Mouse (Mus musculus) liver, embryonic 16.5 days (tissue): ENCODE data around the gene Syde1. TPM values are rescaled to one million over a fixed set of nuclear protein-coding genes. Genes with fewer than 3 reads are reported as not detected.

Experiments
- ATAC-seq: fragments of 200-750 bp; cut with Nextera tagmentation; 2 replicates; pipeline ENCODE4 v1.8.0; 2017; ENCODE audit warnings: low read depth, mild to moderate bottlenecking, moderate number of reproducible peaks, moderate library complexity
- H3K27ac ChIP-seq: fragments of 300-500 bp; sonication (generic); 2 replicates; pipeline ENCODE4 v1.5.1; 2014; ENCODE audit warnings: mild to moderate bottlenecking, low read length
- H3K27me3 ChIP-seq: fragments of 300-500 bp; sonication (generic); 2 replicates; pipeline ENCODE4 v1.6.1; 2014; ENCODE audit warnings: low read depth, low read length, mixed read lengths; ENCODE audit not compliant: control insufficient read depth, insufficient read depth
- H3K36me3 ChIP-seq: fragments of 300-500 bp; sonication (generic); 2 replicates; pipeline ENCODE4 v1.6.1; 2014; ENCODE audit warnings: mild to moderate bottlenecking; ENCODE audit not compliant: control insufficient read depth, insufficient read depth
- H3K4me1 ChIP-seq: fragments of 300-500 bp; sonication (generic); 2 replicates; pipeline ENCODE4 v1.6.1; 2014; ENCODE audit warnings: low read depth, low read length, mixed read lengths; ENCODE audit not compliant: control insufficient read depth
- H3K4me2 ChIP-seq: fragments of 300-500 bp; sonication (generic); 2 replicates; pipeline ENCODE4 v1.6.1; 2014; ENCODE audit warnings: low read depth, low read length, mixed read lengths
- H3K4me3 ChIP-seq: fragments of 300-500 bp; sonication (generic); 2 replicates; pipeline ENCODE4 v1.5.1; 2014; ENCODE audit warnings: low read depth, mild to moderate bottlenecking, low read length
- H3K9ac ChIP-seq: fragments of 300-500 bp; sonication (generic); 2 replicates; pipeline ENCODE4 v1.6.1; 2014; ENCODE audit warnings: low read depth, low read length
- H3K9me3 ChIP-seq: fragments of 300-500 bp; sonication (generic); replicated peaks from 2 replicates; pipeline ENCODE4 v1.6.1; 2016; ENCODE audit warnings: low read length; ENCODE audit not compliant: control insufficient read depth
- WGBS: fragments of 180-500 bp; shearing (Covaris S2); extraction: QIAGEN DNeasy Blood & Tissue Kit; methylation state at CpG from one replicate; pipeline ENCODE4 v1.1.7; 2014; ENCODE audit not compliant: insufficient replicate concordance; 5-methylcytosine and 5-hydroxymethylcytosine counted together
- polyA plus RNA-seq: library from polyadenylated mRNA; unstranded; fragments of >200 nt; fragmentation: Nextera tagmentation; extraction: Ambion mirVana; gene quantifications from 2 replicates; pipeline ENCODE4 v1.2.1, GENCODE M21; 2015

Syde1 gene
- polyA plus RNA-seq, 1 experiment from 2014 or later: 1.5 TPM

DNA sequence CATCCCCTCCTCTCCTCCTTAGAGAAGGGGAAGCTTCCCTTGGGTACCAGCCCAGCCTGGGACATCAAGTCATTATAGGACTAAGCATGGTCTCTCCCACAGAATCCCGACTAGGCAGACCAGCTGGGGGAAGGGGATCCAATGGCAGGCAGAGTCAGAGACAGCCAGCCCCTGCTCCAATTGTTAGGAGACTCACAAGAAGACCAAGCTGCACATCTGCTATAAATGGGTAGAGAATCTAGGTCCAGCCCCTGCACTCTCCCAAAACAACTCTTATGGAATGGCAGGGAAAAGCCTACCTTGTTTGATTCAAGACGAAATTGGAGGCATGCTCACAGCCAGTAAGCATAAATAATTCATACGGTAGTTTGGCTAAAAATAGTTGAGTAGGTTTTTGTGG is 18.5 kb downstream of the Syde1 start:
- peaks cover 22% of the 10 kb centered on the region for H3K4me1 ChIP-seq
- no peaks in the 10 kb centered on the region for H3K27me3 ChIP-seq
- ATAC-seq: no peak
- H3K36me3 ChIP-seq: no peaks in the 10 kb centered on the region
- H3K4me3 ChIP-seq: no peak overlapping the region
- H3K9me3 ChIP-seq: no peaks in the 10 kb centered on the region
- WGBS: 70% methylated on average over 3 of the region's 3 CpGs
- H3K27ac ChIP-seq: no peak overlapping the region
- no peak overlapping the region for H3K4me2 ChIP-seq
- H3K9ac ChIP-seq: no peak overlapping the region

DNA sequence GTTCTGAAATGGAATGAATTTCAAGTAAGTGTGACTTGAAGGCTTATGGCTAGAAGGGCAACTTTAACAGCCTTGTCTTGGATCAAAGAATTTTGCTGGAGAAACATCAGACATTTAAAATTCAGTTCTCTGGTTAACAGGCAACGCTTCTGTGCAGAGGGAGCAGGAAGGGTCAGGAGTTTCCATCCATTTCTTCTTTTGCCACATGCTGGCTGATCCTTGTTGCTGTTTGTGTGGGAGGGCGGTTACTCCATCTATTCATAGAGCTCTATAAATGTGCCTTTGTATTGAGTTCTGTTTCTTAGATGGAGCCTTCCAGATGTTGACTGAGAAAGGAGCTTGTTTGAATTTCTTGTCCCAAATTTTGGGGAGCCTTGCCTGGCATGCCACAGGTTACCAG is 20.9 kb downstream of the Syde1 start:
- no peaks in the 10 kb centered on the region for H3K9me3 ChIP-seq
- no peak for ATAC-seq
- H3K27me3 ChIP-seq: no peaks in the 10 kb centered on the region
- H3K36me3 ChIP-seq: no peaks in the 10 kb centered on the region
- H3K27ac ChIP-seq: no peak overlapping the region
- H3K4me3 ChIP-seq: no peak overlapping the region
- peaks cover 14% of the 10 kb centered on the region for H3K4me1 ChIP-seq
- no peak overlapping the region for H3K9ac ChIP-seq
- WGBS: 58% methylated on average over 2 of the region's 2 CpGs
- H3K4me2 ChIP-seq: no peak overlapping the region

DNA sequence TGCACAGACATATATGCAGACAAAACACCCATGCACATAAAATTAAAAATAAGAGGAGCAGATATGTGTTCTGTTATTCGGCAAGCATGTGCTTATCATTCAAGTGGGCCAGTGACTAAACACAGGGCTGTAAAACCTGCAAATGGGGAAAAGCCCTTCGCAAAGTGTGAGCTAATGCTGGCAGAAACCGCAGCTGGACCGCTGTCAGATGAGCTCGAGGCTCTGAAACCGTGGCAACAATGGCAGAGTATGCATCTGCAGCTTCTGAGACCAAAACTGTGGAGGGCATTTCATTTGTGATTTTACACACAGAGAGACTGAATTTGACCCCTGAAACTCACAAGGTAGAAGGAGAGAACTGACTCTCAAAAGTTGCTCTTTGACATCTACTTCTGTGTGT is 21.3 kb downstream of the Syde1 start:
- Histone ChIP-seq H3K9me3 (no peaks in the 10 kb centered on the region), H3K27me3 (no peaks in the 10 kb centered on the region), H3K4me1 (peaks cover 9% of the 10 kb centered on the region), H3K27ac (no peak overlapping the region), H3K4me3 (no peak overlapping the region), H3K9ac (no peak overlapping the region), H3K36me3 (no peaks in the 10 kb centered on the region), H3K4me2 (no peak overlapping the region)
- no peak for ATAC-seq
- WGBS: 53% methylated on average over 6 of the region's 6 CpGs

DNA sequence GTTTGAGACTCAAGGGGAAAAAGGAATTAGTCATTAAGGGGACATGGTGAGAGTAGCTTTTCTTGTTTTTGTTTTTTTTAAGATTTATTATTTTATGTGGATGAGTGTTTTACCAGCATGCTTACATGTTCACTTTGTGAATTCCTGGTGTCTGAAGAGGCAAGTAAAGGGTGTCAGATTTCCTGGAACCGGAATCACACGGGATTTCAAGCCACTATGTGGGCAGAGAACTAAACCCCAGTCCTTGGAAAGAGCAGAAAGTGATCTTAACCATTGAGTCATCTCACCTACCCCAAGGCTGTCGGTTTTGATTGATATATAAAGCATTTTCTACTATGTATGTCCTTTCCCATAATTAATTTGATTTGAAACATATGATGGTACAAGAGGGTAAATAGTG is 22.1 kb downstream of the Syde1 start:
- Histone ChIP-seq H3K4me1 (peaks cover 4% of the 10 kb centered on the region), H3K9ac (no peak overlapping the region), H3K4me2 (no peak overlapping the region), H3K4me3 (no peak overlapping the region), H3K36me3 (no peaks in the 10 kb centered on the region), H3K27me3 (no peaks in the 10 kb centered on the region), H3K27ac (no peak overlapping the region), H3K9me3 (no peaks in the 10 kb centered on the region)
- ATAC-seq: no peak
- WGBS: 40% methylated on average over 3 of the region's 3 CpGs

DNA sequence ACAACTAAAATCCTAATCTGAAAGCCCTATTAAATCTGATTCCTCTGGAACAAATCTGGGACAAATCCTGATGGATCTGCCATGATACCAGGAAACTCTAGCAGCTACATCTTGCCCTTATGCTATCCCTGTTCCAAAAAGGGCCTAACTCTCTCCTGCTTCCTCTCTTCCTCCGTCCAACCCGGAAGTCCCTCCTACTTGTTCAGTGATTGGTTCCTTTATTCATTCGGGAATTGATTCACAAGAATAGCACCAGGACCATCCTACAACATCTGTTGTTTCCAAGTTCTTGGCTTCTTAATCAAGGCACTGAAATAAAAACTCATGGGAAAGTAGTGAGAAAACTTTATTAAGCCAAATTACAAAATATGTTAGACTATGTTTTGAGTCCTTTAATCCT is 22.6 kb downstream of the Syde1 start:
- H3K4me2 ChIP-seq: no peak overlapping the region
- no peaks in the 10 kb centered on the region for H3K27me3 ChIP-seq
- no peaks in the 10 kb centered on the region for H3K9me3 ChIP-seq
- no peak overlapping the region for H3K27ac ChIP-seq
- no peaks in the 10 kb centered on the region for H3K36me3 ChIP-seq
- 69% methylated on average over 3 of the region's 3 CpGs for WGBS
- no peak overlapping the region for H3K9ac ChIP-seq
- peaks cover 3% of the 10 kb centered on the region for H3K4me1 ChIP-seq
- H3K4me3 ChIP-seq: no peak overlapping the region
- no peak for ATAC-seq

DNA sequence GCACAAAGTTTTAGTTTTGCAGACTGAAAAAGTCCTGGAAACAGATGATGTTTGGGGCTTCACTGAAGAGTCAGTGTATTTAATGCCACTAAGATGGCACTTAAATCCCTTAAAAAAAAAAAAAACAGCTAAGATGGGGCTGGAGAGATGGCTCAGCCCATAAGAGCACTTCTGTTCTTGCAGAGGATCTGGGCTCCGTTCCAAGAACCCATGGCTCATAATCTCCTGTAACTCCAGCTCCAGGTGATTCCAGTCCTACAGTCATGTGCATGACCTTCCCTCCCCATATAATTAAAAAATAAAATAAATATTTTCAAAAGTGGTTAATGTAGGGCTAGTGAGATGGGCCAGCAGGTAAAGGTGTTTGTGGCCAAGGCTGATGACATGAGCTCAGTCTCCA is 26.7 kb downstream of the Syde1 start:
- no peaks in the 10 kb centered on the region for H3K9me3 ChIP-seq
- H3K27me3 ChIP-seq: no peaks in the 10 kb centered on the region
- no peak overlapping the region for H3K27ac ChIP-seq
- no peak for ATAC-seq
- no peaks in the 10 kb centered on the region for H3K36me3 ChIP-seq
- H3K4me1 ChIP-seq: no peaks in the 10 kb centered on the region
- WGBS: 63% methylated on average over 1 of the region's 1 CpGs
- H3K4me3 ChIP-seq: no peak overlapping the region
- H3K4me2 ChIP-seq: no peak overlapping the region
- H3K9ac ChIP-seq: no peak overlapping the region

DNA sequence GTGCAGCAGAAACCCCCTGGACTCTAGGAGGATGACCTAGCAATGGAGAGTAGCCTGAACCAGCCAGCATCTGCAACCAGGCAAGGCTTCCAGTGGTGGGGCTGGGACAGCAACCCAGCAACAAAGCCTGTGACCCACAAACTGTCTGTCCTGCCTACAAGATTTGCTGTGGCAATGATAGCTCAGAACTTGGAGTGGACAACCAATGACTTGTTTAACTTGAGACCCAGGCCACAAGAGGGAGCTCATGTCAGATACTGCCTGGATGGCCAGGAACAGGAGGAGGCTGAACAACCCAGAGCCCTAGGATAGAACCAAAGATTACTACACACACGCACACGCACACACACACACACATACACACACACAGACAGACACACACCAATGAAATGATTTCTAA is 50.8 kb downstream of the Syde1 start:
- Histone ChIP-seq H3K4me1 (no peaks in the 10 kb centered on the region), H3K9me3 (no peaks in the 10 kb centered on the region), H3K4me3 (no peak overlapping the region), H3K36me3 (no peaks in the 10 kb centered on the region), H3K4me2 (no peak overlapping the region), H3K27ac (no peak overlapping the region), H3K27me3 (no peaks in the 10 kb centered on the region), H3K9ac (no peak overlapping the region)
- 58% methylated on average over 2 of the region's 2 CpGs for WGBS
- no peak for ATAC-seq

Other genes with a start within 250 kb of the Syde1 start
- 20.6 and 26.8 TPM in 2 replicates for gene Agpat3, start 239.5 kb downstream of the Syde1 start, polyA plus RNA-seq
- gene Rrp1, start 178.9 kb downstream of the Syde1 start, polyA plus RNA-seq: 101 and 105 TPM in 2 replicates
- gene Cstb, start 166.3 kb downstream of the Syde1 start, polyA plus RNA-seq: 93.9 and 102 TPM in 2 replicates
- 5.4 and 6.4 TPM in 2 replicates for gene Pdxk, start 127.0 kb downstream of the Syde1 start, polyA plus RNA-seq
- gene Olfr1358, start 74.5 kb downstream of the Syde1 start, polyA plus RNA-seq: not detected in 2 replicates
- 13.7 and 14.6 TPM in 2 replicates for gene Ilvbl, start 17.6 kb downstream of the Syde1 start, polyA plus RNA-seq
- gene Olfr1357, start 26.1 kb upstream of the Syde1 start, polyA plus RNA-seq: not detected in 2 replicates
- gene Casp14, start 126.3 kb upstream of the Syde1 start, polyA plus RNA-seq: not detected in 2 replicates
- not detected in 2 replicates for gene Ccdc105, start 161.1 kb upstream of the Syde1 start, polyA plus RNA-seq
- gene Slc1a6, start 188.5 kb upstream of the Syde1 start, polyA plus RNA-seq: 0.22 and 0.26 TPM in 2 replicates